Mouse (Mus musculus) ES-E14 (cell line): ENCODE results near the gene Map3k11. TPM values are rescaled to one million over a fixed set of nuclear protein-coding genes. Genes with fewer than 3 reads are reported as not detected.
A peak's percentile ranks its signal among the peaks of the same experiment; 100 is the strongest.

Experiments used
- DNase-seq: peaks from one replicate; pipeline ENCODE4 v3.0.0-alpha.2; 2013; ENCODE audit warnings: low read depth, low spot score
- H3K27ac ChIP-seq: 2 replicates; pipeline ENCODE4 v1.5.1; 2012; ENCODE audit warnings: low read depth, mild to moderate bottlenecking, low read length, moderate library complexity, mixed read lengths; ENCODE audit not compliant: poor library complexity, insufficient read depth, severe bottlenecking
- H3K36me3 ChIP-seq: 2 replicates; pipeline ENCODE4 v1.6.1; 2012; ENCODE audit warnings: mild to moderate bottlenecking, low read length, moderate library complexity, mixed read lengths; ENCODE audit not compliant: control insufficient read depth, poor library complexity, insufficient read depth, severe bottlenecking
- H3K4me1 ChIP-seq, 2 experiments: fragments of 150-350 bp in 1 of 2; sonication (generic) in 1 of 2; 2 replicates each; pipeline ENCODE4 v1.6.1; 2012; ENCODE audit warnings: low read length in 2 of 2, mild to moderate bottlenecking in 1 of 2, mixed read lengths in 1 of 2; ENCODE audit not compliant: control insufficient read depth in 2 of 2, insufficient read depth in 2 of 2, poor library complexity in 1 of 2
- H3K4me3 ChIP-seq, 2 experiments: fragments of 150-350 bp in 1 of 2; sonication (generic) in 1 of 2; 2 replicates each; pipeline ENCODE4 v1.5.1; 2012; ENCODE audit warnings: low read length in 2 of 2, low read depth in 1 of 2, mild to moderate bottlenecking in 1 of 2, mixed read lengths in 1 of 2; ENCODE audit not compliant: insufficient read depth in 1 of 2, poor library complexity in 1 of 2, severe bottlenecking in 1 of 2
- H3K9ac ChIP-seq: 2 replicates; pipeline ENCODE4 v1.6.1; 2012; ENCODE audit warnings: low read depth, mild to moderate bottlenecking, low read length, mixed read lengths; ENCODE audit not compliant: poor library complexity, insufficient read depth, severe bottlenecking
- H3K9me3 ChIP-seq: fragments of 150-350 bp; sonication (generic); 2 replicates; pipeline ENCODE4 v1.6.1; 2012; ENCODE audit warnings: low read depth, mild to moderate bottlenecking, low read length; ENCODE audit not compliant: control insufficient read depth, insufficient read depth
- CHD2 ChIP-seq: IDR thresholded peaks from 2 replicates; pipeline ENCODE4 v1.6.1; 2014; ENCODE audit warnings: mild to moderate bottlenecking, low read depth, low read length, inconsistent platforms
- HCFC1 ChIP-seq: IDR thresholded peaks from 2 replicates; pipeline ENCODE4 v1.6.1; 2012; ENCODE audit warnings: low read length, inconsistent platforms, borderline replicate concordance; ENCODE audit not compliant: insufficient read depth
- MAFK ChIP-seq: IDR thresholded peaks from 2 replicates; pipeline ENCODE4 v1.6.1; 2014; ENCODE audit warnings: mild to moderate bottlenecking, low read depth, low read length, inconsistent platforms; ENCODE audit not compliant: insufficient read depth
- ZC3H11A ChIP-seq: IDR thresholded peaks from 2 replicates; pipeline ENCODE4 v1.6.1; 2012; ENCODE audit warnings: low read depth, mild to moderate bottlenecking, inconsistent platforms, low read length, borderline replicate concordance
- ZNF384 ChIP-seq: IDR thresholded peaks from 2 replicates; pipeline ENCODE4 v1.6.1; 2012; ENCODE audit warnings: low read depth, low read length, inconsistent platforms
- in situ Hi-C, 2 experiments: fragments of 600-800 bp; cut with MboI; formaldehyde crosslinking; loops; one replicate each; pipeline ENCODE4 v1.15.1; 2025; ENCODE audit warnings: low sequenced_read_pairs in 2 of 2, inconsistent platforms in 1 of 2; ENCODE audit not compliant: unreplicated experiment in 2 of 2
- total RNA-seq: library from RNA; depleted of rRNA; stranded (reverse); fragments of 300-350 nt; gene quantifications from 2 replicates; pipeline ENCODE4 v1.2.3, GENCODE M21; 2012

The Map3k11 gene
- total RNA-seq, 1 experiment, result 19.3 TPM

DNA sequence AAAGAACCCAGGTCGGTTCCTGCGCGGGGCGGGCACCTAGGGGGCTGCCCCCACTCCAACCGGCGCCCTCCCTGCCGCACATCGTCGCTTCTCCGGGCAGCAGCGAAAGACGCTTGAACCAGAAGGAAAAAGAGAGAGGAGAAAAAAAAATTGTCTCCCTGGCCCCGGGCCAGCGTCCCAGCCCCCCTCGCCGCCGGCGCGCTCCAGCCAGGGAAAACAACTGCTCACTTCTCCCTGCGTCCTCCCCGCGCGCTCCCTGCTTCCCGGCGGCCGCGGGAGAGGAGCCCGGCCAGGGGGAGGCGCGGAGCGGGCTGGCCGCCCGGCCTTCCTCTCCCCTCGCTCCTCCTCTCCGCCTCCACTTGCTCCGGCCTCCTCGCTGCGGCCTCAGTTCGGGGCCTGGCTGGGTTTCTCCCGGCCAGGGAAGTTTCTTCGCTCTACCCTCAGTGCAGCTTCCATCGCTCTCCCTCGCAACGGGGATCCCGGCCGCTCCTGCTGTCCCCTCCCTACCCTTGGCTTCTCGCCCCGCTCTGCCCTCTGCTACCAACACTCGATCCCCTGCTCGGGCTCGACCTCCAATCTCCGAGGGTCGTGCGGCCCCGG is 53.2 kb downstream of the Map3k11 start:
- Histone ChIP-seq H3K9ac (peak overlapping the region; percentile 62), H3K9me3 (no peaks in the 10 kb centered on the region), H3K4me1 (peaks cover 2 to 13% of the 10 kb centered on the region in 2 experiments; a peak in 3 of 4 replicates), H3K4me3 (peak overlapping the region; percentile 57 to 63), H3K36me3 (no peaks in the 10 kb centered on the region), H3K27ac (no peak overlapping the region)
- no peak for DNase-seq
- TF ChIP-seq ZNF384 (0 out of 2 replicates have a peak, but pooled peaks have one; percentile 18), CHD2 (no peak), HCFC1 (no peak), MAFK (no peak), ZC3H11A (no peak)
- in situ Hi-C loops, result no loop called here

DNA sequence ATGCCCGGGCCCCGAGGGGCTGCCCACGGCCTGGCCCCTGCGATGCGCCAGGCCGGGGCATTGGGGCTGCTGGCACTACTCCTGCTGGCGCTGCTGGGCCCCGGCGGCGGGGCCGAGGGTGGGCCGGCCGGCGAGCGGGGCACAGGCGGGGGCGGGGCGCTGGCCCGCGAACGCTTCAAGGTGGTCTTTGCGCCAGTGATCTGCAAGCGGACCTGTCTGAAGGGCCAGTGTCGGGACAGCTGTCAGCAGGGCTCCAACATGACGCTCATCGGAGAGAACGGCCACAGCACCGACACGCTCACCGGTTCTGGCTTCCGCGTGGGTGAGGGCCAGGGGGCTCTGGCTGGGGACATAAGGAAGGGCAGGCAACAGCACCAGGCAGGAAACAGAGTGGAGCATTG is 53.7 kb downstream of the Map3k11 start:
- in situ Hi-C loops, result no loop called here
- no peak for DNase-seq
- Histone ChIP-seq H3K9me3 (no peaks in the 10 kb centered on the region), H3K36me3 (no peaks in the 10 kb centered on the region), H3K4me3 (peak overlapping the region; percentile 57 to 63), H3K9ac (peak overlapping the region; percentile 62), H3K27ac (no peak overlapping the region), H3K4me1 (peaks cover 2 to 17% of the 10 kb centered on the region in 2 experiments; a peak in 3 of 4 replicates)
- TF ChIP-seq CHD2, result no peak
- no peak for TF ChIP-seq ZNF384
- no peak for TF ChIP-seq MAFK
- no peak for TF ChIP-seq HCFC1
- no peak for TF ChIP-seq ZC3H11A

DNA sequence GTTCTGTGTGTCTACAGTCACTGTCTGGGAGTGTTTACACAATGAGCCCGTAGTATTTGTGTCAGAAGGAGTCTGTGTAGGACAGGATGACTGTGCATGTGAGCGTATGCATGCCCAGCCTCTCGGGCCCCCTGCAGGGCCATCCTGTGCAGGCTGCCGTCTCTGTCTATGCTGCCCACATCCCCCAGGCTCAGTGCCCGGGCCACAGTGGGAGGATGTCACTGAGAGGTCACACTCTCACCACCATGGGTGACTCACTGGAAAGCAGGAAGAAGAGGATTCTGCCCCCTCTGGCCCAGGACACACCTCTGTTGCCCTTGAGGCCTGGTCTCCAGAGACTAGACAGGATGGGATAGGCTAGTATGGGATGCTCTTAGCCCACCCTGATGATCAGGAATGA is 55.0 kb downstream of the Map3k11 start:
- Histone ChIP-seq H3K9me3 (no peaks in the 10 kb centered on the region), H3K9ac (no peak overlapping the region), H3K4me3 (no peak overlapping the region), H3K36me3 (no peaks in the 10 kb centered on the region), H3K4me1 (peaks cover 2 to 21% of the 10 kb centered on the region in 2 experiments; a peak in 3 of 4 replicates), H3K27ac (no peak overlapping the region)
- in situ Hi-C loops, result no loop called here
- no peak for TF ChIP-seq CHD2
- no peak for TF ChIP-seq ZNF384
- TF ChIP-seq HCFC1, result no peak
- no peak for TF ChIP-seq ZC3H11A
- no peak for TF ChIP-seq MAFK
- DNase-seq, result no peak

DNA sequence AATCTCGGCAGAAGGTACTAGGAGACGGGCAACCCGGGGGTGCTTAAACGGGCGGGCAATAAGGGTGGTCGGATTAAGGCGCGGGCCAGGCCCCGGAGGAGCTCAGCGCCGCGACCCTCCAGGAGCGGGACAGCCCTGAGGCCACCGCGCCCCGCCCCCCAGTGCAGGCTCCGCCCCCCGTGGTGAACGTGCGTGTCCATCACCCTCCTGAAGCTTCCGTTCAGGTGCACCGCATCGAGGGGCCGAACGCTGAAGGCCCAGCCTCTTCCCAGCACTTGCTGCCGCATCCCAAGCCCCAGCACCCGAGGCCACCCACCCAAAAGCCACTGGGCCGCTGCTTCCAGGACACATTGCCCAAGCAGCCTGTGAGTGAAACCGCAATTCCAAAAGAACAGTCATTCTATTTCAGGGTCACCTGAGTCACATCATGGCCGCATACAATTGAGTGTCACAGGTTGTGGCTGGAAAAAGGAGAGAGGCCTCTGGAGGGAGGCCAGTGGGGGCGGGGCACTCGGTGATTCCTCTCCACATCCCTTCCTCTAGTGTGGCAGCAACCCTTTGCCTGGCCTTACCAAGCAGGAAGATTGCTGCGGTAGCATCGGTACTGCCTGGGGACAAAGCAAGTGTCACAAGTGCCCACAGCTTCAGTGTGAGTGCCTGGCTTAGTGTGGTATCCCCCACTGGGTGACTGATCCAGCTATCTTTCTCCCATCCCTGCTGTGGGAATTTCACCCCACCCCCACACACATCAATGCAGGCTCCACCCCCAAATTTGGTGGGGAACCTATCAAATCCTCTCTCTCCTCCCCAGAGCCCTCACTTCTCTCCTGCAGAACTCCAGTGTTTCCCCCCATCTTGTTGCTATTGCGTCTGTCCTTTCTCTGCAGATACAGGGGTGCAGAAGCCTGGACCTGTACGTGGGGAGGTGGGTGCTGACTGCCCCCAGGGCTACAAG is 57.5 kb downstream of the Map3k11 start:
- TF ChIP-seq ZC3H11A (no peak), CHD2 (no peak)
- no peak for DNase-seq
- peak overlapping the region; percentile 36; the same call in 1 of the 2 replicates for H3K9ac ChIP-seq
- in situ Hi-C loops, result no loop called here
- peaks cover 2 to 21% of the 10 kb centered on the region in 2 experiments; a peak in 3 of 4 replicates for H3K4me1 ChIP-seq
- peak overlapping the region; percentile 61 to 69 for H3K4me3 ChIP-seq
- H3K9me3 ChIP-seq, result no peaks in the 10 kb centered on the region
- H3K36me3 ChIP-seq, result no peaks in the 10 kb centered on the region
- no peak overlapping the region for H3K27ac ChIP-seq
